Mouse (Mus musculus): Measurements from ENCODE around the gene Rnase11.
"Not testable (repeated sequence)": the region's sequence is repeated elsewhere in the genome, so short reads cannot be mapped to it uniquely, and the experiment has no call there.

The Rnase11 gene

GRCm38 (mm10) chr14:51081035-51081434 is 31.1 kb upstream of the Rnase11 start:
- DNase-seq (ENCODE audit: low read depth, low spot score) = no peak

- DNase-seq (ENCODE audit: low read depth, low spot score) = no peak
Observed at GRCm38 (mm10) chr14:51079180-51079579, 29.2 kb upstream of the Rnase11 start.

GRCm38 (mm10) chr14:51074335-51074734 is 24.4 kb upstream of the Rnase11 start, which contains the start of gene Olfr750:
TSS of gene Olfr750 (minus strand) at chr14:51074435.
- no peak for DNase-seq (ENCODE audit: low read depth, low spot score)

- DNase-seq (ENCODE audit: low read depth, low spot score) = no peak
Observed at GRCm38 (mm10) chr14:51069617-51070016, 19.7 kb upstream of the Rnase11 start.

GRCm38 (mm10) chr14:51068956-51069355 is 19.0 kb upstream of the Rnase11 start:
- no peak for DNase-seq (ENCODE audit: low read depth, low spot score)

- DNase-seq (ENCODE audit: low read depth, low spot score) = no peak
Observed at GRCm38 (mm10) chr14:51060761-51061160, 10.8 kb upstream of the Rnase11 start.

- DNase-seq (ENCODE audit: low read depth, low spot score) = no peak
Observed at GRCm38 (mm10) chr14:51057401-51057831, 7.5 kb upstream of the Rnase11 start, which contains the start of gene Rnase12. TSS of gene Rnase12 (minus strand) at chr14:51057661.

GRCm38 (mm10) chr14:51054243-51055237 is 4.6 kb upstream of the Rnase11 start:
- DNase-seq (ENCODE audit: low read depth, low spot score) = no peak

- no peak for DNase-seq (ENCODE audit: low read depth, low spot score)
Observed at GRCm38 (mm10) chr14:51053176-51053575, 3.2 kb upstream of the Rnase11 start.

- no peak for DNase-seq (ENCODE audit: low read depth, low spot score)
Observed at GRCm38 (mm10) chr14:51051941-51052340, 2.0 kb upstream of the Rnase11 start.

- no peak for DNase-seq (ENCODE audit: low read depth, low spot score)
Observed at GRCm38 (mm10) chr14:51047846-51048245, 2.1 kb downstream of the Rnase11 start.

- no peak for DNase-seq (ENCODE audit: low read depth, low spot score)
Observed at GRCm38 (mm10) chr14:51041769-51042168, 8.2 kb downstream of the Rnase11 start, which contains the start of gene Rnase9. TSS of gene Rnase9 (minus strand) at chr14:51041869.

- DNase-seq (ENCODE audit: low read depth, low spot score) = no peak
Observed at GRCm38 (mm10) chr14:51036214-51036613, 13.7 kb downstream of the Rnase11 start.

GRCm38 (mm10) chr14:51035206-51035605 is 14.8 kb downstream of the Rnase11 start:
- no peak for DNase-seq (ENCODE audit: low read depth, low spot score)

GRCm38 (mm10) chr14:51027387-51028155 is 22.4 kb downstream of the Rnase11 start:
- no peak for DNase-seq (ENCODE audit: low read depth, low spot score)

GRCm38 (mm10) chr14:51026391-51027133 is 23.4 kb downstream of the Rnase11 start:
- DNase-seq (ENCODE audit: low read depth, low spot score) = peak; percentile 52

GRCm38 (mm10) chr14:51024820-51025219 is 25.1 kb downstream of the Rnase11 start:
- DNase-seq (ENCODE audit: low read depth, low spot score) = peak; percentile 51

- no peak for DNase-seq (ENCODE audit: low read depth, low spot score)
Observed at GRCm38 (mm10) chr14:51023457-51023856, 26.5 kb downstream of the Rnase11 start.

GRCm38 (mm10) chr14:51017256-51017655 is 32.7 kb downstream of the Rnase11 start:
- no peak for DNase-seq (ENCODE audit: low read depth, low spot score)

- no peak for DNase-seq (ENCODE audit: low read depth, low spot score)
Observed at GRCm38 (mm10) chr14:51015780-51016179, 34.2 kb downstream of the Rnase11 start.

- DNase-seq (ENCODE audit: low read depth, low spot score) = not testable (repeated sequence)
Observed at GRCm38 (mm10) chr14:51014724-51015123, 35.2 kb downstream of the Rnase11 start.
